Mouse (Mus musculus) naive thymus-derived CD4-positive, alpha-beta T cell, adult 2 months (primary cell): ENCODE measurements around the gene Heg1.
A peak's percentile ranks its signal among the peaks of the same experiment; 100 is the strongest.

ENCODE experiments used
- DNase-seq: peaks from one replicate; pipeline ENCODE4 v3.0.0-alpha.2; 2011; ENCODE audit warnings: low read depth

The Heg1 gene

GRCm38 (mm10) chr16:33770778-33771454 lies 86.7 kb downstream of the Heg1 start:
- no peak for DNase-seq

DNA sequence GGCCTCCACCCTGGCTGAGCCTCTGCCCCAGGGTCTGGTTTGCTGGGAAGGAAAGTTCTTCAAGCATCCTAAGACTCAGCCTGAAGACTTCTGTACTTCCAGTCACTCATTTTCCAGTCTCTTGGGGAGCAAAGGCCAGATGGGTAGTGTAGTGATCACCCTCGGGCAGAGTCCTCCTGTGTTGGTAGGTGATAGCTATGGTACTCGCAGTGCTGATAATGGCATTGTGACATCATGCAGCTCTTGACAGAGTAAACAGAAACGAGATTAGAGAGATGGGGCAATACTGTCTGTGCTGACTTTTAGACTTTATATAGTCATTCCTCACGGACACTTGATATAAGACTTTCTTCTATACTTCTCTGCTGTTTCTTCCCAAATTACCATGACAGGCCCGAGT lies 88.6 kb downstream of the Heg1 start:
- no peak for DNase-seq

GRCm38 (mm10) chr16:33774972-33775371 lies 90.8 kb downstream of the Heg1 start:
- no peak for DNase-seq

DNA sequence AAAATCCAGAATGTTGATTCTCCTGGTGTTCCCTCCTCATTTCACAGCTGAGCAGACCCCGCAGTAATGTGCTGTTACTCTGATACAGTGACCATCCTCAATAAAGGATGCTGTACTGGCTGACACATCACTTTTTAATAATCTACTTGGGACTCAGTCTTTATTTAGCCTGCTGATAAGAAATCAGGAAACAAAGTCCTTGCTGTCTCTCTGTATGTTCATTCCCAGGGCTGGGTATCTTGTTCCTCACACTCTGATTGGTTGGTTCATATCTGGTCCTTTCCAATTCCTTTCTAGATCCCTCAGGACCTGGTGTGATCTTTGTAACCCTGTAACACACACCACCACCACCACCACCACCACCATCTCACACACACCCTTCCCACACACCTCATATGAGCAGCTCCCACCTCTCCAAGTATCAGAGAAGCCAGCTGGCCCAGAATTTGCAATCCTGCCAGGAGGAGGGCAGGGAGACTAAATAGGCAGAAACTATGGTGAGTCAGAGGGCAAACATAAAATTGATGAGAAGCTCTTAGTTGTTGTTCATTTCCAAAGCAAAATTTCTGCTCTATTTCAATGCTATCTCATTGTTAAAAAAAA lies 91.7 kb downstream of the Heg1 start:
- DNase-seq: no peak

- no peak for DNase-seq
Observed at GRCm38 (mm10) chr16:33776766-33777529, 92.8 kb downstream of the Heg1 start.

- DNase-seq: no peak
Observed at GRCm38 (mm10) chr16:33777607-33778006, 93.4 kb downstream of the Heg1 start.

GRCm38 (mm10) chr16:33781789-33782728 lies 97.9 kb downstream of the Heg1 start:
- no peak for DNase-seq

- no peak for DNase-seq
Observed at GRCm38 (mm10) chr16:33782729-33783091, 98.5 kb downstream of the Heg1 start.

DNA sequence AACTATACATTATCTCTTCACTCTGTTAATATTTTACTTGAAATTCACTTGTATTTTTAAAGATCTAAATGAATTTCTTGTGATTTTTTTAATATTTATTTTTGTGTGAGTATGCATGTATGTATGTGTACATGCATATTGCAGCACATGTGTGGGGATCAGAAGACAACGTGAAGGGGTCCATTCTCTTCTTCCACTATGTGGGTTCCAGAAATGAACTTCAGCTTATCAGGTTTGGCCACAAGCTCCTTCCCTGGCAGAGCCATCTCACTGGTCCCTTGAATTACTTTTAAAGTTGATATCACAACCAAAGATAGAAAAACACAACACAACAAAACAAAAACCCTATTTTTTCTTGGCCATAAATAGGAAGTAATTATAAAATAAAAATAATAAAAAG lies 100.4 kb downstream of the Heg1 start:
- DNase-seq: no peak

GRCm38 (mm10) chr16:33785092-33785704 lies 101.0 kb downstream of the Heg1 start:
- no peak for DNase-seq

DNA sequence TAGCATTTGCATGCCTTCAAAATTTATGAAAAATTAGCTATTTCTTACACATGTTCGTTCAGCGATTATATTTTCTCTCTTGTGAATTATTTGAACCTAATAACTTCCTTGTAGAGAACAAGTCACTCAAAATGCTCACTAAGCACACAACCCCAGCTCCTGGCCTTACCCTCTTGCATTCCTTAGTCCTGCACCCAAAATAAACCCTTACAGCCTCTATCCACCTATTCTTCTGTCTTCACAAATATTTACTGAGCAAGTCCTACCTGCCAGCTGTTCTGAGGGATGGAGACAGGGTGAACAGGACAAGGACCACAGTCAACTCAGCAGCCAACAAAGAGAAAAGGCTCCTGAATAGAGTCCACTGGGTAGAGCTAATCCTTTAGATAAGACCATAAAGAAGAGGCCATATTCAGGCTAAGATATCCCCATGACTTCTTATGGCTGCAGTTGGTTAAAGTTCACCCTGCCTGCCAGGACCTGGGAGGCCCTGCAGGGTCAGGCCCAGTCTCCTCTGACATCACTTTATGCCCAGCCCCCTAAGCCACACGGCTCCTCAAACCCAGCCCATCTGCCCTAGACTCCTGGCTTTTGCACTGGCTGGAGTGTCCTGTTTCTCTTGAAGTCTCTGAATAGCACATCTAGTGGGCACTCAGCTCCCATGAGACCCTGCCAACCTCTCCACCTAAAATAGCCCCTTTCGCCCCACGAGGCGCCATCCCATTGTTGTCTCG lies 102.7 kb downstream of the Heg1 start:
- DNase-seq: no peak

GRCm38 (mm10) chr16:33793846-33794791 lies 109.9 kb downstream of the Heg1 start, which contains the start of gene Muc13:
TSS of gene Muc13 (plus strand) at chr16:33794037.
- DNase-seq: peak; percentile 20

DNA sequence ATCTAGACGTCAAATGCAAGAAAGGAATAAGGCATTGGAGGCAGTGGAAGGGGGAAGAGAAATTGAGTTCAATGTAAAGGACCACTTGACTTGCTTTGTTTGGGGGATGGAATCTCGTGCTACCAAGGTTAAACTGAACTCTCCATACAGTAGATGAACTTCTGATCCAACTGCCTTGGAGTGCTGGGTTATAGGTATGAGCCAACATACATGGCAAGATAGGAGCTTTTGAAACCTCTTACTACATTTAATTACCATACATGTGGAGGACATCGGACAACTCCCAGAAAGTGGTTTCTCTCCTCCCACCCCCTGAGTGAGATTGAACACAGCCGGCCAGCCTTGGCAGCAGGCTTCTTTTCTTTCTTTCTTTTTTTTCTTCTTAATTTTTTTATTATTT lies 110.9 kb downstream of the Heg1 start:
- no peak for DNase-seq

DNA sequence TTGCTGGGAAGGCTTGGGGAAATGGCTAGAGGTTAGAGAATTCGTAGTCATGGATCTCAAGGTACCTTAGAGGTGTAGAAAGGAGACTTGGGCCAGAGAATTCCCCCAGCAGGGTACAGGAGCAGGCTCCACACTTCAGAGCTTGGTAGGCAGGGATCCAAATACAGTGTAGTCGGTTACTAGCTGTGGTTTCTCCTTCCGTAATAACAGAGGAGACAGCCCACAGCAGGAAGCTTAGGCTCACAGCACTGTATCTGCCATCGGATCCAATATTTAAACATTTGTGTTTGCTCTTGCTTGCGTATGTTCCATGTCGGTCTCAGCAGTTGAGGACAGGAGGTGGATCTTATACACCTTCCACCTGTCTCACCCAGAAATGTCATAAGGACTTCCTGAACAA lies 111.7 kb downstream of the Heg1 start:
- peak; percentile 40 for DNase-seq

GRCm38 (mm10) chr16:33796756-33797155 lies 112.6 kb downstream of the Heg1 start:
- DNase-seq: no peak

DNA sequence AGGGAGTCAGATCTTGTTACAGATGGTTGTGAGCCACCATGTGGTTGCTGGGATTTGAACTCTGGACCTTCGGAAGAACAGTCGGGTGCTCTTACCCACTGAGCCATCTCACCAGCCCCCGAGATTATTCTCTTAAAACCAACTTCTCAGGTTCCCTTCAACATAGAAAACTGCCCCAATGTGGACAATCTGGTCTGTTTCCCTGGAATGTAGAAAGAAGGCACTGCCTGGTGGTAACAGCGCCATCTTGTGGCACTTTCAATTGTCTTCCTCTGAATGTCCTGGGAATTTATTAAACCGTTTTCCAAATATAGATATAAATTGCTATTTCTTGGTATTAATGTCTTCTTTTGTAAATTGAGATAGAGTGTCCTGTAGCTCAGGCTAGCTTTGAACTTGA lies 113.7 kb downstream of the Heg1 start:
- DNase-seq: peak; percentile 59

DNA sequence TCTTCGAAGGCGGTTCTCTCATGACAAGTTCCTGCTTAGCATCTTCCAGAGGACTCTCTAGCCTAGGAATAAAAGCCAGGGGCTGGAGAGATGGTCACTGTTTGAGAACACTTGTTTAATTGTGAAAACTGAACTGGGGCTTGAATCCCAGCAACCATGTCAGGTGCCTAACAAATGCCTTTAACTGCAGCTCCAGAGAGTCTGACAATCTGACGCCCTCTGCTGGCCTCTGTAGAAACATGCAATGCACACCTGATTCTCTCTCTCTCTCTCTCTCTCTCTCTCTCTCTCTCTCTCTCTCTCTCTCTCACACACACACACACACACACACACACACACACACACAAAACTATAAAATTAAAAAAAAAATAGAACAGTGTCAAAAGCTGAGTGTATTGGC lies 125.8 kb downstream of the Heg1 start:
- peak; percentile 43 for DNase-seq

DNA sequence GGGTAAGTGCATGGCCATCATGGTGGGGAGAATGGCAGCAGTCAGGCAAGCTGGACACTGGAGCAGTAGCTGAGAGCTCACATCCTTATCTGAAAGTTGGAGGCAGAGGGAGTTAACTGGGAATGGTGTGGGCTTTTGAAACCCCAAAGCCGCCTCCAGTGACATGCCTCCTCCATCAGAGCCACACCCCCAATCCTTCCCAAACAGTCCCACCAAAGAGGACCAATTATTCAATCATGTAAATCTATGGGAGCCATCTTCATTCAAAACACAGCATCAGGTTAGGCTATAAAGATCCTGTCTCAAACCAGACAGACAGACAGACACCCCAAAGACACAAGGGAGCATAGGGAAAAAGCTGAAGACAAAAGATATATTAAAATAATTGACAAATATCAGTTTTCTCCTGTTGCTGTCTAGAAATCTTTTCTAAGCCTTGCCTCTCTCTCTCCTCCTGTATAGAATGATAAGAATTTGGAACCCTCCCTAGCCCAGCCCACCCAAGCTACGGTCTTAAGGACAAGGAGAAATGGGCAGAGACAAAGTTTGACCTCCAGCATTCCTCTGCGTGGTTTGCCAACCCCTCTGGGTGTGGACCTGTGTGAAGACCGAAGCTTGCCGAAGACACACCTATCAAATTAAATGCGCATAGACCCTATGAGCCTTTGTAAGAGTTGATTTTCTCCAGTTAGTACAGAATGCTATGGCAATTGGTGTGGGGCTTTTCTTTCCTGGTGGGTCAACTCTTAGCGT lies 134.4 kb downstream of the Heg1 start:
- DNase-seq: no peak
